Mouse (Mus musculus) erythroid progenitor cell, adult 5-6 weeks (primary cell): ENCODE data around the gene Myrf. TPM values are rescaled to one million over a fixed set of nuclear protein-coding genes. Genes with fewer than 3 reads are reported as not detected.

ENCODE experiments used
- total RNA-seq, 2 experiments: library from RNA; stranded (forward) in 1 of 2; stranded (reverse) in 1 of 2; fragments of 150-400 nt in 1 of 2; fragments of 186-747, 209-891 nt in 1 of 2; gene quantifications; 2 replicates each; pipeline versions ENCODE4 v1.2.3 to v1.2.4; 2015 to 2017; ENCODE audit warnings: low replicate concordance in 2 of 2

Gene Myrf
- total RNA-seq, 2 experiments from 2014 or later = not detected

Other genes with a start within 250 kb of the Myrf start
- not detected in 2 replicates for gene Best1, start 239.1 kb downstream of the Myrf start, total RNA-seq (2015; ENCODE audit: low replicate concordance)
- not detected in 2 replicates for gene Best1, start 239.1 kb downstream of the Myrf start, total RNA-seq (2017; ENCODE audit: low replicate concordance)
- 252 and 262 TPM in 2 replicates for gene Rab3il1, start 239.1 kb downstream of the Myrf start, total RNA-seq (2015; ENCODE audit: low replicate concordance)
- 345 and 413 TPM in 2 replicates for gene Rab3il1, start 239.1 kb downstream of the Myrf start, total RNA-seq (2017; ENCODE audit: low replicate concordance)
- 15.5 and 16.3 TPM in 2 replicates for gene Fads3, start 199.2 kb downstream of the Myrf start, total RNA-seq (2015; ENCODE audit: low replicate concordance)
- 9.4 and 12.6 TPM in 2 replicates for gene Fads3, start 199.2 kb downstream of the Myrf start, total RNA-seq (2017; ENCODE audit: low replicate concordance)
- 3.6 and 5.4 TPM in 2 replicates for gene Fads2, start 139.0 kb downstream of the Myrf start, total RNA-seq (2015; ENCODE audit: low replicate concordance)
- 2.2 and 5.1 TPM in 2 replicates for gene Fads2, start 139.0 kb downstream of the Myrf start, total RNA-seq (2017; ENCODE audit: low replicate concordance)
- gene Fads1, start 57.9 kb downstream of the Myrf start, total RNA-seq (2015; ENCODE audit: low replicate concordance) = 68.1 and 70.8 TPM in 2 replicates
- gene Fads1, start 57.9 kb downstream of the Myrf start, total RNA-seq (2017; ENCODE audit: low replicate concordance) = 47.4 and 51.1 TPM in 2 replicates
- gene Tmem258, start 36.7 kb downstream of the Myrf start, total RNA-seq (2015; ENCODE audit: low replicate concordance) = 117 and 140 TPM in 2 replicates
- gene Tmem258, start 36.7 kb downstream of the Myrf start, total RNA-seq (2017; ENCODE audit: low replicate concordance) = 52.0 and 82.2 TPM in 2 replicates
- gene Fen1, start 36.6 kb downstream of the Myrf start, total RNA-seq (2015; ENCODE audit: low replicate concordance) = 84.0 and 108 TPM in 2 replicates
- gene Fen1, start 36.6 kb downstream of the Myrf start, total RNA-seq (2017; ENCODE audit: low replicate concordance) = 100 and 189 TPM in 2 replicates
- not detected in 2 replicates for gene Dagla, start 64.1 kb upstream of the Myrf start, total RNA-seq (2015; ENCODE audit: low replicate concordance)
- gene Dagla, start 64.1 kb upstream of the Myrf start, total RNA-seq (2017; ENCODE audit: low replicate concordance) = not detected in 2 replicates
- not detected in 2 replicates for gene Syt7, start 148.3 kb upstream of the Myrf start, total RNA-seq (2015; ENCODE audit: low replicate concordance)
- gene Syt7, start 148.3 kb upstream of the Myrf start, total RNA-seq (2017; ENCODE audit: low replicate concordance) = not detected in 2 replicates
- gene Lrrc10b, start 216.7 kb upstream of the Myrf start, total RNA-seq (2015; ENCODE audit: low replicate concordance) = not detected in 2 replicates
- gene Lrrc10b, start 216.7 kb upstream of the Myrf start, total RNA-seq (2017; ENCODE audit: low replicate concordance) = not detected in 2 replicates
- not detected in 2 replicates for gene Ppp1r32, start 242.2 kb upstream of the Myrf start, total RNA-seq (2015; ENCODE audit: low replicate concordance)
- gene Ppp1r32, start 242.2 kb upstream of the Myrf start, total RNA-seq (2017; ENCODE audit: low replicate concordance) = 1.4 TPM in 1 of 2 replicates, not detected in the other